Mouse (Mus musculus) hematopoietic stem cell, adult 5-6 weeks (primary cell): ENCODE measurements around the gene Gcn1l1. TPM values are rescaled to one million over a fixed set of nuclear protein-coding genes. Genes with fewer than 3 reads are reported as not detected.
"Not testable (repeated sequence)": the region's sequence is repeated elsewhere in the genome, so short reads cannot be mapped to it uniquely, and the experiment has no call there.

ENCODE experiments used
- ATAC-seq, 2 experiments: fragments of 125-278 bp in 1 of 2; replicated peaks in 1 of 2; 2 replicates each; pipeline ENCODE4 v1.8.0; 2016 to 2017; ENCODE audit warnings: inconsistent platforms in 2 of 2, mild to moderate bottlenecking in 2 of 2, moderate number of reproducible peaks in 2 of 2, low read depth in 1 of 2, moderate TSS enrichment in 1 of 2; ENCODE audit not compliant: low FRiP score in 2 of 2, poor library complexity in 2 of 2, severe bottlenecking in 2 of 2, insufficient read depth in 1 of 2, low TSS enrichment in 1 of 2
- total RNA-seq: library from RNA; stranded (forward); fragments of 172-1452, 232-1000 nt; gene quantifications from 2 replicates; pipeline ENCODE4 v1.2.3, GENCODE M21; 2017

Gcn1l1 gene
- total RNA-seq, 1 experiment from 2014 or later, result 31.4 TPM

DNA sequence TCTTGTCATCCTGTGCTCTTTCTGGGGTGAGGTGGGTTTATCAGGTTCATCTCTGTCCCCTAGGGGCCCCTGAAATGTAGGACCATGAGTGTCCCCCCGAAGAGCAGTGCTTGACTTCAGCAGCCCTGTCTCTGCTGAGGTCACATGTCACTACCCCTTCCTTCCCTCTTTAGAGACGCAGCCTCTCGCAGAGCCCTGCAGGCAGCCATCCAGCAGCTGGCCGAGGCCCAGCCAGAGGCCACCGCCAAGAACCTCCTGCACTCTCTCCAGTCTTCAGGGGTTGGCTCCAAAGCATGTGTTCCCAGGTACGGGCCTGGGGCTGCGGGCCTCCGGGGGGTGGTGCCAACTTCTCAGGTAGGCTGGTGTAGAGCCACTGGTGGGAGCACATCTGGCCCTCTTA lies 9.9 kb downstream of the Gcn1l1 start:
- peak; percentile 78 to 81 for ATAC-seq

- ATAC-seq, result not testable (repeated sequence)
These were observed 12.6 kb downstream of the Gcn1l1 start for GRCm38 (mm10) chr5:115577686-115578085.

GRCm38 (mm10) chr5:115578922-115579321 lies 13.9 kb downstream of the Gcn1l1 start:
- no peak for ATAC-seq

DNA sequence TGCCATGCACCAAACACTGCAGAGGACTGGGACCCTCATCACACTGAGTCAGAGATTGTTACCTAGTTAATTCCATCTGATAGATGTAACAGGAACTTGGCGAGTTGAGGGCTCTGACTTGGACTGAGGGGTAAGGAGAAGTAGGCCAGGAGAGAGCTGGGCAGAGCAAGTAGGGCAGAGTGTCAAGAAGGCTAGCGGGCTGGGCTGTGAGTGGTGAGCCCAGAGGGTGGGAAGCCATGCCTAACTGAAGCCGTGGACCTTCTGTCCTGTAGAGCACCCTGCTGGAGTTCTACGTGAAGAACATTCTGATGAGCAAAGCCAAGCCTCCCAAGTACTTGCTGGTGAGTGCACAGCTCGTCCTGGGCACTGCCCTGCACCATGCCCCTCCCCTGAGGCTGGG lies 14.3 kb downstream of the Gcn1l1 start:
- ATAC-seq, result no peak

DNA sequence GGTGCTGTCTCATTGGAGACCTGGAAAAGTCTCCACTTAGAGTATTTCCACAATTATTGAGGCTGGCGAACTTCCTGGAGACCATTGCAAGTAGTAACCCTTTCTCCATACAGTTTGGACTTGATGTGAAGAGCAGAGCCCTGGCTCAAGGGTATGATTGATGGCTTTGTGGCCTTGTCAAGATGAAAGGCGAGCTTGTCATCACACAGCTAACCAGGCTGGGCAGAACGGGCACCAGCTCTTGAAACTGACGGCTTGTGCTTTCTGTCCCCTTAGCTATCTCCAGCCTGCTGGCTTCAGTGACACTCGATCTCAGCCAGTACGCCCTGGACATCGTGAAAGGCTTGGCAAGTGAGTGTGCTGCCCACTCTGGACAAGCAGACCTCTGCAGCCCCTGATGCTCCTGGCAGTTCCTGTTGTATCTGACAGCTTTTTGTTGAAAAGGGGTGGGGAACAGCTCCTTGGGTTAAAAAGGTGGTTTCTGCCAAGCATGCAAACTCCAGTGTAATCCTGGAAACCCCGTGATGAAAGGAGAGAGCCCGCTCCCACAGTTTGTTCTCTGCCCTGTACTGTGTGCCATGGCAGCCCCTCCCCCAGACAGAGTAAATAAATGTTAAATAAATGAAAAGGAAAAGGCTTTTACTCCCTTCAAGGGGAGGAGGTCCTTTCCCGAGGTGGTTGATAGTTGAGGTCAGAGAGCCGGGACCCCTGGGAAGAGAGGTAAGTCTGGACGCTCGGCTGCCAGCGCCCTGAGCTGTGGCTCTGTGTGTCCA lies 15.4 kb downstream of the Gcn1l1 start:
- ATAC-seq, result no peak

GRCm38 (mm10) chr5:115581662-115582061 lies 16.6 kb downstream of the Gcn1l1 start:
- ATAC-seq, result no peak

DNA sequence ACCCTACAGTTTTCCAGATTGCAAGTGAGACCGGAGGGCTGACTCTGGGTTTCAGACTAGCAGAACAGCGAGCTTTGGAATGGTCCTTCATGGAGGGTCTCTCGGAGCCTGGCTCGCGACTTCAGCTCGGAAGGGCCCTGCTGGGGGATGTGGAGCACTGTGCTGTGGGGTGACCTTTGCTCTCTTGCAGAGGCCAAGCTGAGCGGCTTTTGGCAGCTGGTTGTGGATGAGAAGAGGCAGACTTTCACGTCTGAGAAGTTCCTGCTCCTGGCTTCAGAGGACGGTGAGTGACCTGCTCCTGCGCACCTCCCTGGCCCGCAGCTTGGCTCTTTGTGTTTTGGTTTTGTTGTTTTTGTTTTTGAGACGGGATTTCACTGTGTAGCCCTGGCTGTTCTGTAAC lies 20.6 kb downstream of the Gcn1l1 start:
- no peak for ATAC-seq

- no peak for ATAC-seq
These were observed 21.1 kb downstream of the Gcn1l1 start for GRCm38 (mm10) chr5:115586166-115586565.

GRCm38 (mm10) chr5:115586780-115587179 lies 21.7 kb downstream of the Gcn1l1 start:
- no peak for ATAC-seq

GRCm38 (mm10) chr5:115591028-115591427 lies 26.0 kb downstream of the Gcn1l1 start:
- ATAC-seq, result peak; percentile 70 to 81

DNA sequence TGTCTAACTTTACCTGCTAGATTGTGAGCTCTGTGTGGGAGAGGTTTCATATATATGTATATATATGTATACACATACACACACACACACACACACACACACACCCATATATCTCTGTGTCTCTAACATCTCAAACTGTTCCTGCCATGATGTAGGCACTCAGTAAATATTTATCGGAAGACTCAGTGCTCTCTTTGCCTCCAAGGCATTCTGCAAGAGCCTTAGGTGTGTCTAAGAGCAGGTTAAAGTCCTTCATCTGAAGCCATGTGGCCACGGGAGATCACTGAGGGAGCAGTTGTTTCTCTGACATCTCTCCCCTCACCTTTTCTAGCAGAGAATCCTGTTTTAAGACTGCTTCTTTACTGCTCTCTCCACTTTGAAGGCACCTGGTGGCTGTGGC lies 26.5 kb downstream of the Gcn1l1 start:
- no peak for ATAC-seq

- ATAC-seq, result no peak
These were observed 38.5 kb downstream of the Gcn1l1 start for GRCm38 (mm10) chr5:115603561-115603960.

DNA sequence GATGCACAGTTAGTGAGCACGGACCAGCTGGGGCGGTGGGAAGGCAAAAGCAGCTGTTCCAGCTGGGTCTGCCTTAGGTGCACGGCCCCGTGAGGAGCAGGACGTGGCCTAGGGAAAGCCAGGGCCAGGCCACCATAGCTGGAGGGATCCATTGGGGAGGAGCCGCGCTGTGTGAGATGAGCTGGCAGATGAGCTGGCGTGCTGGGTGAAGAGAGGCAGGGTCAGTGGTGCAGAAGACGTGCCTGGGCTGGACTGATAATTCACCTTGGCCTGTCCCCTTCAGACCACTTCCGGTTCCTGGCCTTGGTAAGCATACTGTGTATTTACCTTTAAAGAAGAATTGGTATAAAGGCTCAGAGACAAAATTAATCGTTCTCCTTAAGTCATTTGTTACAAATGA lies 46.5 kb downstream of the Gcn1l1 start:
- ATAC-seq, result no peak

DNA sequence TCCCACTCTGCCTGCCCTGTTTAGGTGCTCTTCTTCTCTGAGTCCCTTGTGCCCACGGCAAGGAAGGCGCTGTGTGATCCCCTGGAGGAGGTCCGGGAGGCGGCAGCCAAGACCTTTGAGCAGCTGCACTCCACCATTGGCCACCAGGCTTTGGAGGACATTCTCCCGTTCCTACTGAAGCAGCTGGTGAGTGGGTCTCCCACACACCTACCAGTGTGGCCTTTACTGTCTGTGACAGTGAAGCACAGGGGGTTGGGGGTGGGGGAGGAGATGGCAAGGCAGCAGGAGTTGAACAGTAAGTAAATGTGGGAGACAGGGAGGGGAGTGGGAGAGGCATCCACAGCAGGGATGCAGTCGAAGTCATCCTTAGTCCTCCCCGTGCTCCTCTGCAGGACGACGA lies 48.3 kb downstream of the Gcn1l1 start:
- ATAC-seq, result no peak

- peak in 1 of 2 experiments; percentile 51; a peak in 1 of 4 replicates for ATAC-seq
These were observed 49.9 kb downstream of the Gcn1l1 start for GRCm38 (mm10) chr5:115614948-115615347.

DNA sequence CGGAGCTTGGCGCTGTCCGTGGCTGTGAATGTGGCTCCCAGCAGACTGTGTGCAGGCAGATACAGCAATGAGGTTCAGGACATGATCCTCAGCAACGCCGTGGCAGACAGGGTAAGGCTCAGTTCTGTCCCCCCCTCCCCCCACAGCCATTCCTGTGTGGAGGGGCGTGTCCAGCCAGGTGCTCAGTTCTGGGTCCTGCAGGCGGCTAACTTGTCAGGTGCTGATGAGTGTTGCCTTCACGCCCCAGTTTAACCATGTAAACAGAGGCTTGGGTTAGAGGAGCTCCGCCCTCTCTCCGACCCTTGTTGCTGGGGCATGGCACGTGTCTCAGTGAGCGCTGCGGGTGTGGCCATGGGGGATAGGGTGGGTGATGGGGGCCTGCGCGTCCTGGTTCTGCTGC lies 54.6 kb downstream of the Gcn1l1 start:
- ATAC-seq, result no peak

- ATAC-seq, result no peak
These were observed 57.6 kb downstream of the Gcn1l1 start for GRCm38 (mm10) chr5:115622686-115623085.

- peak; percentile 67 to 74; a peak in 3 of 4 replicates for ATAC-seq
These were observed 58.8 kb downstream of the Gcn1l1 start for GRCm38 (mm10) chr5:115623694-115624440.
